Mouse (Mus musculus) hindbrain, embryonic 11.5 days (tissue): ENCODE results near the gene 2010300C02Rik. TPM values are rescaled to one million over a fixed set of nuclear protein-coding genes. Genes with fewer than 3 reads are reported as not detected.
A peak's percentile ranks its signal among the peaks of the same experiment; 100 is the strongest.

ENCODE experiments used
- ATAC-seq: fragments of 200-750 bp; cut with Nextera tagmentation; 2 replicates; pipeline ENCODE4 v1.8.0; 2017; ENCODE audit warnings: mild to moderate bottlenecking, moderate TSS enrichment, moderate library complexity; ENCODE audit not compliant: low FRiP score
- DNase-seq: peaks from one replicate; pipeline ENCODE4 v3.0.0-alpha.2; 2015; ENCODE audit warnings: low spot score
- H3K27ac ChIP-seq: fragments of 300-500 bp; sonication (generic); 2 replicates; pipeline ENCODE4 v1.5.1; 2014; ENCODE audit warnings: mild to moderate bottlenecking, low read depth, low read length
- H3K27me3 ChIP-seq: fragments of 300-500 bp; sonication (generic); 2 replicates; pipeline ENCODE4 v1.6.1; 2014; ENCODE audit warnings: mild to moderate bottlenecking, low read length, moderate library complexity, mixed read lengths; ENCODE audit not compliant: control insufficient read depth, insufficient read depth
- H3K36me3 ChIP-seq: fragments of 300-500 bp; sonication (generic); 2 replicates; pipeline ENCODE4 v1.6.1; 2014; ENCODE audit warnings: mild to moderate bottlenecking, low read length, moderate library complexity, mixed read lengths; ENCODE audit not compliant: control insufficient read depth, insufficient read depth
- H3K4me1 ChIP-seq: fragments of 300-500 bp; sonication (generic); replicated peaks from 2 replicates; pipeline ENCODE4 v1.6.1; 2014; ENCODE audit warnings: low read length, mixed read lengths; ENCODE audit not compliant: control insufficient read depth, insufficient read depth
- H3K4me2 ChIP-seq: fragments of 300-500 bp; sonication (generic); replicated peaks from 2 replicates; pipeline ENCODE4 v1.6.1; 2014; ENCODE audit warnings: mild to moderate bottlenecking, low read depth, low read length
- H3K4me3 ChIP-seq: fragments of 300-500 bp; sonication (generic); 2 replicates; pipeline ENCODE4 v1.5.1; 2014; ENCODE audit warnings: low read depth, low read length
- H3K9ac ChIP-seq: fragments of 300-500 bp; sonication (generic); 2 replicates; pipeline ENCODE4 v1.6.1; 2014; ENCODE audit warnings: low read depth, low read length
- H3K9me3 ChIP-seq: fragments of 300-500 bp; sonication (generic); 2 replicates; pipeline ENCODE4 v1.6.1; 2016; ENCODE audit warnings: low read length; ENCODE audit not compliant: control insufficient read depth
- WGBS: fragments of 180-500 bp; shearing (Covaris S2); extraction: QIAGEN DNeasy Blood & Tissue Kit; methylation state at CpG from one replicate; pipeline ENCODE4 v1.1.7; 2014; 5-methylcytosine and 5-hydroxymethylcytosine counted together
- polyA plus RNA-seq: library from polyadenylated mRNA; unstranded; fragments of >200 nt; fragmentation: Nextera tagmentation; extraction: Ambion mirVana; gene quantifications from 2 replicates; pipeline ENCODE4 v1.2.1, GENCODE M21; 2014

The 2010300C02Rik gene
- polyA plus RNA-seq, 1 experiment from 2014 or later = 0.66 TPM

GRCm38 (mm10) chr1:37568379-37568778 lies 151.5 kb downstream of the 2010300C02Rik start:
- Histone ChIP-seq H3K27me3 (no peaks in the 10 kb centered on the region), H3K27ac (no peak overlapping the region), H3K4me1 (no peaks in the 10 kb centered on the region), H3K4me2 (no peak overlapping the region), H3K36me3 (no peaks in the 10 kb centered on the region), H3K9me3 (no peaks in the 10 kb centered on the region), H3K4me3 (no peak overlapping the region), H3K9ac (no peak overlapping the region)
- 97% methylated on average over 1 of the region's 1 CpGs for WGBS
- DNase-seq (no peak), ATAC-seq (no peak)

- no peaks in the 10 kb centered on the region for H3K9me3 ChIP-seq
- DNase-seq (no peak), ATAC-seq (no peak)
- 86% methylated on average over 4 of the region's 4 CpGs for WGBS
- H3K36me3 ChIP-seq = no peaks in the 10 kb centered on the region
- H3K4me2 ChIP-seq = no peak overlapping the region
- H3K9ac ChIP-seq = no peak overlapping the region
- no peak overlapping the region for H3K4me3 ChIP-seq
- no peak overlapping the region for H3K27ac ChIP-seq
- H3K27me3 ChIP-seq = no peaks in the 10 kb centered on the region
- H3K4me1 ChIP-seq = no peaks in the 10 kb centered on the region
Observed at GRCm38 (mm10) chr1:37566754-37567153, 153.1 kb downstream of the 2010300C02Rik start.

- Histone ChIP-seq H3K4me3 (no peak overlapping the region), H3K4me1 (no peaks in the 10 kb centered on the region), H3K4me2 (no peak overlapping the region), H3K27ac (no peak overlapping the region), H3K36me3 (no peaks in the 10 kb centered on the region), H3K9ac (no peak overlapping the region), H3K27me3 (no peaks in the 10 kb centered on the region), H3K9me3 (no peaks in the 10 kb centered on the region)
- ATAC-seq (no peak), DNase-seq (no peak)
- 79% methylated on average over 2 of the region's 2 CpGs for WGBS
Observed at GRCm38 (mm10) chr1:37566344-37566743, 153.5 kb downstream of the 2010300C02Rik start.

GRCm38 (mm10) chr1:37565396-37565795 lies 154.5 kb downstream of the 2010300C02Rik start:
- WGBS = 41% methylated on average over 6 of the region's 6 CpGs

GRCm38 (mm10) chr1:37561955-37562354 lies 157.9 kb downstream of the 2010300C02Rik start:
- Histone ChIP-seq H3K4me3 (no peak overlapping the region), H3K36me3 (no peaks in the 10 kb centered on the region), H3K27me3 (no peaks in the 10 kb centered on the region), H3K27ac (no peak overlapping the region), H3K9ac (no peak overlapping the region), H3K4me1 (no peaks in the 10 kb centered on the region), H3K4me2 (no peak overlapping the region), H3K9me3 (no peaks in the 10 kb centered on the region)
- 83% methylated on average over 3 of the region's 3 CpGs for WGBS
- DNase-seq (no peak), ATAC-seq (no peak)

More at GRCm38 (mm10) chr1:37565396-37565795, 154.5 kb downstream of the 2010300C02Rik start:
- no peak for ATAC-seq
- Histone ChIP-seq H3K27me3 (no peaks in the 10 kb centered on the region), H3K9me3 (no peaks in the 10 kb centered on the region), H3K4me3 (no peak overlapping the region), H3K36me3 (no peaks in the 10 kb centered on the region), H3K27ac (no peak overlapping the region), H3K4me1 (no peaks in the 10 kb centered on the region), H3K4me2 (no peak overlapping the region), H3K9ac (no peak overlapping the region)
- DNase-seq = peak; percentile 17

Other genes with a start within 250 kb of the 2010300C02Rik start
- gene Mgat4a, start 179.1 kb downstream of the 2010300C02Rik start, polyA plus RNA-seq = 4.4 and 8.7 TPM in 2 replicates
- 21.4 and 21.7 TPM in 2 replicates for gene Tsga10, start 146.3 kb upstream of the 2010300C02Rik start, polyA plus RNA-seq
- 7.0 and 9.1 TPM in 2 replicates for gene Lipt1, start 151.7 kb upstream of the 2010300C02Rik start, polyA plus RNA-seq
- 24.0 and 27.0 TPM in 2 replicates for gene Mitd1, start 170.3 kb upstream of the 2010300C02Rik start, polyA plus RNA-seq
- 243 and 247 TPM in 2 replicates for gene Mrpl30, start 170.4 kb upstream of the 2010300C02Rik start, polyA plus RNA-seq
- gene Lyg2, start 196.4 kb upstream of the 2010300C02Rik start, polyA plus RNA-seq = not detected in 2 replicates
- gene Lyg1, start 237.7 kb upstream of the 2010300C02Rik start, polyA plus RNA-seq = not detected in 2 replicates